Mouse (Mus musculus): Measurements from ENCODE around the gene Polr2f. TPM values are rescaled to one million over a fixed set of nuclear protein-coding genes. Genes with fewer than 3 reads are reported as not detected.
A peak's percentile ranks its signal among the peaks of the same experiment; 100 is the strongest.

The Polr2f gene
- total and polyA plus RNA-seq, 3 experiments, result 423 to 510 TPM; not detected in 1

GRCm38 (mm10) chr15:79097611-79098025 is 43.2 kb upstream of the Polr2f start:
- Histone ChIP-seq H3K9me3 (replicated peaks; ENCODE audit: insufficient read depth, low read length) (no peaks in the 10 kb centered on the region), H3K27me3 (ENCODE audit: control insufficient read depth in 1 of 2, insufficient read depth in 2 of 2, low read length in 2 of 2) (no peaks in the 10 kb centered on the region), H3K4me3 (ENCODE audit: control insufficient read depth in 1 of 2, insufficient read depth in 1 of 2, low read depth in 2 of 2, low read length in 2 of 2) (no peak overlapping the region), H3K79me2 (ENCODE audit: control insufficient read depth, insufficient read depth, low read length, poor library complexity) (no peaks in the 10 kb centered on the region), H3K9ac (ENCODE audit: control insufficient read depth, low read depth, low read length, poor library complexity, severe bottlenecking) (no peak overlapping the region), H3K36me3 (ENCODE audit: control insufficient read depth in 1 of 2, insufficient read depth in 2 of 2, low read length in 2 of 2) (peaks cover 2 to 3% of the 10 kb centered on the region in 2 experiments; a peak in 3 of 4 replicates), H3K4me1 (ENCODE audit: control insufficient read depth in 1 of 2, insufficient read depth in 2 of 2, low read length in 2 of 2) (peaks cover 0 to 3% of the 10 kb centered on the region in 2 experiments; a peak in 1 of 4 replicates), H3K27ac (ENCODE audit: control insufficient read depth, low read depth, low read length) (no peak overlapping the region)
- TF ChIP-seq ZKSCAN1 (IDR thresholded peaks at IDR 0.05; ENCODE audit: low read depth, low read length) (no peak), KAT2A (conservative IDR thresholded peaks at IDR 0.05; ENCODE audit: low read depth, low read length) (no peak), ETS1 (IDR thresholded peaks at IDR 0.05; ENCODE audit: low read depth, low read length) (no peak), UBTF (IDR thresholded peaks at IDR 0.05; ENCODE audit: borderline replicate concordance, insufficient read depth, low read depth, low read length) (no peak), ZNF384 (IDR thresholded peaks at IDR 0.05; ENCODE audit: low read depth, low read length) (no peak)
- peak; percentile 33 for DNase-seq (ENCODE audit: low read depth, low spot score)

GRCm38 (mm10) chr15:79098220-79098619 is 42.6 kb upstream of the Polr2f start:
- peaks cover 0 to 3% of the 10 kb centered on the region in 2 experiments; a peak in 1 of 4 replicates for H3K4me1 ChIP-seq (ENCODE audit: control insufficient read depth in 1 of 2, insufficient read depth in 2 of 2, low read length in 2 of 2)
- no peaks in the 10 kb centered on the region for H3K79me2 ChIP-seq (ENCODE audit: control insufficient read depth, insufficient read depth, low read length, poor library complexity)
- no peak for DNase-seq (ENCODE audit: low read depth, low spot score)
- no peak overlapping the region for H3K4me3 ChIP-seq (ENCODE audit: control insufficient read depth in 1 of 2, insufficient read depth in 1 of 2, low read depth in 2 of 2, low read length in 2 of 2)
- H3K9ac ChIP-seq (ENCODE audit: control insufficient read depth, low read depth, low read length, poor library complexity, severe bottlenecking), result no peak overlapping the region
- no peaks in the 10 kb centered on the region for H3K9me3 ChIP-seq (replicated peaks; ENCODE audit: insufficient read depth, low read length)
- H3K27me3 ChIP-seq (ENCODE audit: control insufficient read depth in 1 of 2, insufficient read depth in 2 of 2, low read length in 2 of 2), result no peaks in the 10 kb centered on the region
- peaks cover 2 to 3% of the 10 kb centered on the region in 2 experiments; a peak in 3 of 4 replicates for H3K36me3 ChIP-seq (ENCODE audit: control insufficient read depth in 1 of 2, insufficient read depth in 2 of 2, low read length in 2 of 2)
- no peak overlapping the region for H3K27ac ChIP-seq (ENCODE audit: control insufficient read depth, low read depth, low read length)
- TF ChIP-seq BHLHE40 (IDR thresholded peaks at IDR 0.05; ENCODE audit: borderline replicate concordance, low read depth, low read length) (no peak), EP300 (IDR thresholded peaks at IDR 0.05; ENCODE audit: low read depth in 1 of 2, low read length in 2 of 2) (no peak), SMC3 (IDR thresholded peaks at IDR 0.05; ENCODE audit: low read depth, low read length) (no peak), USF2 (IDR thresholded peaks at IDR 0.05; ENCODE audit: borderline replicate concordance in 1 of 2, insufficient read depth in 1 of 2, low read depth in 1 of 2, low read length in 2 of 2) (no peak), ZKSCAN1 (IDR thresholded peaks at IDR 0.05; ENCODE audit: low read depth, low read length) (no peak), GATA1 (IDR thresholded peaks at IDR 0.05; ENCODE audit: low read depth, low read length) (no peak), NELFE (IDR thresholded peaks at IDR 0.05; ENCODE audit: low read depth, low read length) (no peak), UBTF (IDR thresholded peaks at IDR 0.05; ENCODE audit: borderline replicate concordance, insufficient read depth, low read depth, low read length) (no peak), POLR2A (IDR thresholded peaks at IDR 0.05; ENCODE audit: control insufficient read depth in 1 of 2, insufficient read depth in 1 of 2, low read depth in 1 of 2, low read length in 2 of 2, poor library complexity in 1 of 2) (no peak), ZMIZ1 (IDR thresholded peaks at IDR 0.05; ENCODE audit: low read depth, low read length) (no peak), SIN3A (IDR thresholded peaks at IDR 0.05; ENCODE audit: low read length) (no peak), MYC (IDR thresholded peaks at IDR 0.05; ENCODE audit: low read depth, low read length) (no peak), MAZ (IDR thresholded peaks at IDR 0.05; ENCODE audit: low read depth, low read length) (no peak), ZNF384 (IDR thresholded peaks at IDR 0.05; ENCODE audit: low read depth, low read length) (no peak), CHD2 (IDR thresholded peaks at IDR 0.05; ENCODE audit: low read length) (no peak), ZC3H11A (IDR thresholded peaks at IDR 0.05; ENCODE audit: low read depth, low read length) (no peak), HCFC1 (IDR thresholded peaks at IDR 0.05; ENCODE audit: low read depth, low read length) (no peak), GABPA (IDR thresholded peaks at IDR 0.05; ENCODE audit: low read depth, low read length) (no peak)
